Comparison of ENCODE assay signal across 8 mouse cellular contexts in the genomic region with DNA sequence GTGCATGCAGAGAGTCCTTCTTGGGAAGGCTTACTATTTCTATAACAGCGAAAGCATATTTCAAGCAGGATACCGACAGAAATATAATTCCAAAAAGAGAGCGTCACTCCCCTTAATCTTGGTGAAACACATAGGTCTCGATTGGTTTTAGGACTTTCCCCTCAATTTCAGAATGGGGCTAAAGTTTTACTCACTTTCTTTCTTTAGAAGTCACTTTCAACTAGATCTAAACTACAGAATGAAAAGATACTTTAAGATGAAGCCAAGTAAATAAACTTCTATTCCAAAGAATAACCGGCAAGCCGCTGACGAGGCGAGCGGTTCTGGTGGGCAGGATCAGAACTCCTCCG. TPM values are rescaled to one million over a fixed set of nuclear protein-coding genes. Genes with fewer than 3 reads are reported as not detected.
DNase-seq lines count a peak whose midpoint lies in the region; ATAC-seq lines count a peak whose summit lies in the region.

No protein-coding gene starts in this region.

- H3K27me3 ChIP-seq in kidney, embryonic 15.5 days, result no peaks in the 10 kb centered on the region
- no peaks in the 10 kb centered on the region for H3K27me3 ChIP-seq in hindbrain, embryonic 13.5 days
- no peaks in the 10 kb centered on the region for H3K27me3 ChIP-seq in midbrain, embryonic 14.5 days (ENCODE audit: control insufficient read depth, insufficient read depth, low read length)

- whole genome bisulfite sequencing in kidney, embryonic 15.5 days, result under 1% methylated on average over 10 of the region's 10 CpGs
- WGBS in hindbrain, embryonic 13.5 days, result under 1% methylated on average over 10 of the region's 10 CpGs
- under 1% methylated on average over 10 of the region's 10 CpGs for WGBS in midbrain, embryonic 14.5 days

- H3K4me2 ChIP-seq in kidney, embryonic 15.5 days, result peak overlapping the region; percentile 66
- peak overlapping the region; percentile 62 for H3K4me2 ChIP-seq in hindbrain, embryonic 13.5 days
- H3K4me2 ChIP-seq in midbrain, embryonic 14.5 days (ENCODE audit: low read length), result peak overlapping the region; percentile 71

- no peak for DNase-seq in kidney, postnatal 14 days
- DNase-seq in midbrain, embryonic 14.5 days, result no peak
- no peak for DNase-seq in Muller cell, postnatal 12 days (ENCODE audit: inconsistent ontology term)
- DNase-seq in ovary, postnatal 10 days (ENCODE audit: low spot score), result no peak
- no peak for DNase-seq in thymus, postnatal 25 days

- ATAC-seq in kidney, embryonic 15.5 days (replicated peaks; ENCODE audit: low FRiP score), result no peak
- no peak for ATAC-seq in hindbrain, embryonic 13.5 days (ENCODE audit: low FRiP score)
- ATAC-seq in midbrain, embryonic 14.5 days (ENCODE audit: low FRiP score, low TSS enrichment), result no peak

- H3K27ac ChIP-seq in kidney, embryonic 15.5 days, result peak overlapping the region; percentile 97
- peak overlapping the region; percentile 32 for H3K27ac ChIP-seq in brown adipose tissue, adult 24 weeks (replicated peaks; ENCODE audit: low read depth, low read length)
- peak overlapping the region; percentile 97 for H3K27ac ChIP-seq in hindbrain, embryonic 13.5 days
- H3K27ac ChIP-seq in midbrain, embryonic 14.5 days (replicated peaks; ENCODE audit: low read depth, low read length), result peak overlapping the region; percentile 94

- peak overlapping the region; percentile 83 for H3K4me3 ChIP-seq in kidney, embryonic 15.5 days (replicated peaks)
- H3K4me3 ChIP-seq in brown adipose tissue, adult 24 weeks (ENCODE audit: insufficient read depth, low read depth, low read length), result peak overlapping the region; percentile 84
- H3K4me3 ChIP-seq in hindbrain, embryonic 13.5 days, result peak overlapping the region; percentile 75
- H3K4me3 ChIP-seq in midbrain, embryonic 14.5 days (replicated peaks; ENCODE audit: low read depth, low read length), result peak overlapping the region; percentile 82

- peak overlapping the region; percentile 83 for H3K9ac ChIP-seq in kidney, embryonic 15.5 days
- peak overlapping the region; percentile 89 for H3K9ac ChIP-seq in hindbrain, embryonic 13.5 days
- peak overlapping the region; percentile 79 for H3K9ac ChIP-seq in midbrain, embryonic 14.5 days (replicated peaks; ENCODE audit: low read length)

- peaks cover 13% of the 10 kb centered on the region for H3K4me1 ChIP-seq in kidney, embryonic 15.5 days
- no peaks in the 10 kb centered on the region; the same call in 1 of the 2 replicates for H3K4me1 ChIP-seq in brown adipose tissue, adult 24 weeks (ENCODE audit: control insufficient read depth, insufficient read depth, insufficient read length, low read length)
- H3K4me1 ChIP-seq in hindbrain, embryonic 13.5 days (replicated peaks), result peaks cover 11% of the 10 kb centered on the region
- H3K4me1 ChIP-seq in midbrain, embryonic 14.5 days (ENCODE audit: control insufficient read depth, insufficient read depth, low read length), result peaks cover 8% of the 10 kb centered on the region

- H3K9me3 ChIP-seq in kidney, embryonic 15.5 days (replicated peaks), result no peaks in the 10 kb centered on the region; the same call in 1 of the 2 replicates
- no peaks in the 10 kb centered on the region for H3K9me3 ChIP-seq in hindbrain, embryonic 13.5 days
- H3K9me3 ChIP-seq in midbrain, embryonic 14.5 days (ENCODE audit: control insufficient read depth, low read length), result no peaks in the 10 kb centered on the region

- H3K36me3 ChIP-seq in kidney, embryonic 15.5 days, result peaks cover 18% of the 10 kb centered on the region
- 0 out of 2 replicates have a peak, but pooled peaks cover 5% of the 10 kb centered on the region for H3K36me3 ChIP-seq in hindbrain, embryonic 13.5 days
- H3K36me3 ChIP-seq in midbrain, embryonic 14.5 days (ENCODE audit: control insufficient read depth, insufficient read depth, low read length), result peaks cover 2% of the 10 kb centered on the region; the same call in 1 of the 2 replicates

RNA-seq across cellular contexts. Expression of gene H2afv, which starts 0.5 kb away (rescaled TPM):
- 552 and 602 TPM in 2 replicates for polyA plus RNA-seq in kidney, embryonic 15.5 days (2015; fragmentation: Nextera tagmentation; extraction: Ambion mirVana)
- 54.3 and 66.3 TPM in 2 replicates for polyA plus RNA-seq in brown adipose tissue, adult 24 weeks (2012; ENCODE audit: insufficient read depth, insufficient read length, missing spikeins)
- polyA plus RNA-seq in hindbrain, embryonic 13.5 days (2015; fragmentation: Nextera tagmentation; extraction: Ambion mirVana), result 381 and 387 TPM in 2 replicates
- polyA plus RNA-seq in midbrain, embryonic 14.5 days (2014; fragmentation: Nextera tagmentation; extraction: Ambion mirVana), result 341 and 379 TPM in 2 replicates

RNA-seq across cellular contexts. Expression of gene Ppia, which starts 28.5 kb away (rescaled TPM):
- polyA plus RNA-seq in kidney, embryonic 15.5 days (2015; fragmentation: Nextera tagmentation; extraction: Ambion mirVana), result 5,533 and 6,211 TPM in 2 replicates
- polyA plus RNA-seq in brown adipose tissue, adult 24 weeks (2012; ENCODE audit: insufficient read depth, insufficient read length, missing spikeins), result 1,997 and 2,277 TPM in 2 replicates
- 3,979 and 4,017 TPM in 2 replicates for polyA plus RNA-seq in hindbrain, embryonic 13.5 days (2015; fragmentation: Nextera tagmentation; extraction: Ambion mirVana)
- 3,781 and 4,177 TPM in 2 replicates for polyA plus RNA-seq in midbrain, embryonic 14.5 days (2014; fragmentation: Nextera tagmentation; extraction: Ambion mirVana)

RNA-seq across cellular contexts. Expression of gene Purb, which starts 32.0 kb away (rescaled TPM):
- 29.2 and 29.6 TPM in 2 replicates for polyA plus RNA-seq in kidney, embryonic 15.5 days (2015; fragmentation: Nextera tagmentation; extraction: Ambion mirVana)
- 25.2 and 39.9 TPM in 2 replicates for polyA plus RNA-seq in brown adipose tissue, adult 24 weeks (2012; ENCODE audit: insufficient read depth, insufficient read length, missing spikeins)
- 12.6 and 13.0 TPM in 2 replicates for polyA plus RNA-seq in hindbrain, embryonic 13.5 days (2015; fragmentation: Nextera tagmentation; extraction: Ambion mirVana)
- polyA plus RNA-seq in midbrain, embryonic 14.5 days (2014; fragmentation: Nextera tagmentation; extraction: Ambion mirVana), result 12.5 and 12.7 TPM in 2 replicates

RNA-seq across cellular contexts. Expression of gene Zmiz2, which starts 54.8 kb away (rescaled TPM):
- 11.4 and 12.4 TPM in 2 replicates for polyA plus RNA-seq in kidney, embryonic 15.5 days (2015; fragmentation: Nextera tagmentation; extraction: Ambion mirVana)
- 20.4 and 25.1 TPM in 2 replicates for polyA plus RNA-seq in brown adipose tissue, adult 24 weeks (2012; ENCODE audit: insufficient read depth, insufficient read length, missing spikeins)
- 29.2 and 31.9 TPM in 2 replicates for polyA plus RNA-seq in hindbrain, embryonic 13.5 days (2015; fragmentation: Nextera tagmentation; extraction: Ambion mirVana)
- polyA plus RNA-seq in midbrain, embryonic 14.5 days (2014; fragmentation: Nextera tagmentation; extraction: Ambion mirVana), result 41.6 and 42.6 TPM in 2 replicates

Comparison
In these comparisons a context has a peak if more than half of its experiments do, and no peak if none do; other contexts are left out.
1. H3K27ac ChIP-seq: peak in every context shown above with its lines; median percentile 97 in kidney, embryonic 15.5 days; 97 in hindbrain, embryonic 13.5 days; 94 in midbrain, embryonic 14.5 days; 32 in brown adipose tissue, adult 24 weeks.